Mouse (Mus musculus) lung, embryonic 14.5 days (tissue): ENCODE data around the gene Arhgdia. TPM values are rescaled to one million over a fixed set of nuclear protein-coding genes. Genes with fewer than 3 reads are reported as not detected.

Experiments
- ATAC-seq: fragments of 200-750 bp; cut with Nextera tagmentation; 2 replicates; pipeline ENCODE4 v1.8.0; 2017; ENCODE audit warnings: mild to moderate bottlenecking, moderate TSS enrichment, moderate library complexity; ENCODE audit not compliant: insufficient read depth
- DNase-seq: peaks from one replicate; pipeline ENCODE4 v3.0.0-alpha.2; 2015
- H3K27ac ChIP-seq: fragments of 300-500 bp; sonication (generic); 2 replicates; pipeline ENCODE4 v1.5.1; 2014; ENCODE audit warnings: low read depth, mild to moderate bottlenecking, moderate library complexity
- H3K27me3 ChIP-seq: fragments of 300-500 bp; sonication (generic); 2 replicates; pipeline ENCODE4 v1.6.1; 2014; ENCODE audit warnings: low read length, control low read depth; ENCODE audit not compliant: insufficient read depth
- H3K36me3 ChIP-seq: fragments of 300-500 bp; sonication (generic); 2 replicates; pipeline ENCODE4 v1.6.1; 2014; ENCODE audit warnings: control low read depth; ENCODE audit not compliant: insufficient read depth
- H3K4me1 ChIP-seq: fragments of 300-500 bp; sonication (generic); 2 replicates; pipeline ENCODE4 v1.6.1; 2014; ENCODE audit warnings: antibody characterized with exemption, control low read depth; ENCODE audit not compliant: insufficient read depth
- H3K4me2 ChIP-seq: fragments of 300-500 bp; sonication (generic); 2 replicates; pipeline ENCODE4 v1.6.1; 2014; ENCODE audit warnings: mild to moderate bottlenecking
- H3K4me3 ChIP-seq: fragments of 300-500 bp; sonication (generic); 2 replicates; pipeline ENCODE4 v1.5.1; 2014; ENCODE audit warnings: low read depth, low read length
- H3K9ac ChIP-seq: fragments of 300-500 bp; sonication (generic); 2 replicates; pipeline ENCODE4 v1.6.1; 2014
- H3K9me3 ChIP-seq: fragments of 300-500 bp; sonication (generic); 2 replicates; pipeline ENCODE4 v1.6.1; 2016; ENCODE audit warnings: low read depth, low read length, control low read depth
- CTCF ChIP-seq: IDR thresholded peaks from 2 replicates; pipeline ENCODE4 v1.5.1; 2016; ENCODE audit warnings: antibody characterized with exemption, low read depth
- WGBS: fragments of 180-500 bp; shearing (Covaris S2); extraction: QIAGEN DNeasy Blood & Tissue Kit; methylation state at CpG from one replicate; pipeline ENCODE4 v1.1.7; 2014; 5-methylcytosine and 5-hydroxymethylcytosine counted together
- polyA plus RNA-seq: library from polyadenylated mRNA; unstranded; fragments of >200 nt; fragmentation: Nextera tagmentation; extraction: Ambion mirVana; gene quantifications from 2 replicates; pipeline ENCODE4 v1.2.1, GENCODE M21; 2014

Arhgdia gene
- polyA plus RNA-seq, 1 experiment from 2014 or later, result 734 TPM

GRCm38 (mm10) chr11:120539285-120540014 is 42.0 kb downstream of the Arhgdia start:
- Histone ChIP-seq H3K4me1 (peaks cover 6% of the 10 kb centered on the region), H3K27me3 (no peaks in the 10 kb centered on the region), H3K27ac (peak overlapping the region; percentile 84), H3K4me3 (no peak overlapping the region), H3K36me3 (peaks cover 30% of the 10 kb centered on the region), H3K9ac (peak overlapping the region; percentile 29), H3K9me3 (no peaks in the 10 kb centered on the region), H3K4me2 (peak overlapping the region; percentile 23; the same call in 1 of the 2 replicates)
- peak; percentile 72 for ATAC-seq
- 26% methylated on average over 10 of the region's 10 CpGs for WGBS
- DNase-seq, result peak; percentile 67
- no peak for TF ChIP-seq CTCF

- WGBS, result 41% methylated on average over 8 of the region's 8 CpGs
- H3K9ac ChIP-seq, result 0 out of 2 replicates have a peak overlapping the region, but pooled peaks have one; percentile 13
- H3K4me1 ChIP-seq, result peaks cover 6% of the 10 kb centered on the region
- no peaks in the 10 kb centered on the region for H3K27me3 ChIP-seq
- H3K4me2 ChIP-seq, result no peak overlapping the region
- H3K27ac ChIP-seq, result peak overlapping the region; percentile 60
- ATAC-seq, result no peak; the same call in 1 of the 2 replicates
- H3K9me3 ChIP-seq, result no peaks in the 10 kb centered on the region
- DNase-seq, result no peak
- no peak overlapping the region for H3K4me3 ChIP-seq
- TF ChIP-seq CTCF, result no peak
- peaks cover 24% of the 10 kb centered on the region for H3K36me3 ChIP-seq
Measured at GRCm38 (mm10) chr11:120538955-120539284, 42.5 kb downstream of the Arhgdia start.

GRCm38 (mm10) chr11:120538485-120538884 is 42.9 kb downstream of the Arhgdia start:
- H3K36me3 ChIP-seq, result peaks cover 20% of the 10 kb centered on the region
- no peaks in the 10 kb centered on the region for H3K9me3 ChIP-seq
- H3K4me1 ChIP-seq, result peaks cover 6% of the 10 kb centered on the region
- no peak for TF ChIP-seq CTCF
- ATAC-seq (no peak), DNase-seq (no peak)
- no peak overlapping the region for H3K4me2 ChIP-seq
- H3K9ac ChIP-seq, result 0 out of 2 replicates have a peak overlapping the region, but pooled peaks have one; percentile 13
- 60% methylated on average over 3 of the region's 3 CpGs for WGBS
- H3K27ac ChIP-seq, result peak overlapping the region; percentile 60
- peaks cover 2% of the 10 kb centered on the region; the same call in 1 of the 2 replicates for H3K27me3 ChIP-seq
- H3K4me3 ChIP-seq, result no peak overlapping the region

- no peak for TF ChIP-seq CTCF
- Histone ChIP-seq H3K4me1 (peaks cover 6% of the 10 kb centered on the region), H3K4me2 (no peak overlapping the region), H3K36me3 (no peaks in the 10 kb centered on the region), H3K27me3 (peaks cover 29% of the 10 kb centered on the region), H3K9me3 (no peaks in the 10 kb centered on the region), H3K4me3 (no peak overlapping the region), H3K9ac (no peak overlapping the region), H3K27ac (no peak overlapping the region)
- ATAC-seq (no peak), DNase-seq (no peak)
- WGBS, result 65% methylated on average over 3 of the region's 3 CpGs
Measured at GRCm38 (mm10) chr11:120535804-120536203, 45.6 kb downstream of the Arhgdia start.

GRCm38 (mm10) chr11:120535145-120535544 is 46.3 kb downstream of the Arhgdia start:
- H3K27ac ChIP-seq, result no peak overlapping the region
- H3K4me1 ChIP-seq, result peaks cover 6% of the 10 kb centered on the region
- 65% methylated on average over 3 of the region's 3 CpGs for WGBS
- H3K27me3 ChIP-seq, result peaks cover 35% of the 10 kb centered on the region
- TF ChIP-seq CTCF, result no peak
- H3K4me2 ChIP-seq, result no peak overlapping the region
- no peaks in the 10 kb centered on the region for H3K9me3 ChIP-seq
- no peaks in the 10 kb centered on the region for H3K36me3 ChIP-seq
- ATAC-seq, result no peak
- H3K4me3 ChIP-seq, result no peak overlapping the region
- H3K9ac ChIP-seq, result no peak overlapping the region
- DNase-seq, result no peak

GRCm38 (mm10) chr11:120534093-120534492 is 47.3 kb downstream of the Arhgdia start:
- Histone ChIP-seq H3K27me3 (peaks cover 46% of the 10 kb centered on the region), H3K4me1 (peaks cover 6% of the 10 kb centered on the region), H3K9me3 (no peaks in the 10 kb centered on the region), H3K4me3 (no peak overlapping the region), H3K36me3 (no peaks in the 10 kb centered on the region), H3K27ac (no peak overlapping the region), H3K9ac (no peak overlapping the region), H3K4me2 (no peak overlapping the region)
- no peak for TF ChIP-seq CTCF
- WGBS, result 79% methylated on average over 8 of the region's 8 CpGs
- ATAC-seq, result no peak
- no peak for DNase-seq

- Histone ChIP-seq H3K9ac (peak overlapping the region; percentile 51; the same call in 1 of the 2 replicates), H3K27ac (no peak overlapping the region), H3K9me3 (no peaks in the 10 kb centered on the region), H3K4me1 (no peaks in the 10 kb centered on the region), H3K27me3 (peaks cover 54% of the 10 kb centered on the region), H3K36me3 (no peaks in the 10 kb centered on the region), H3K4me2 (no peak overlapping the region), H3K4me3 (no peak overlapping the region)
- WGBS, result 20% methylated on average over 9 of the region's 9 CpGs
- ATAC-seq (no peak), DNase-seq (no peak)
- no peak for TF ChIP-seq CTCF
Measured at GRCm38 (mm10) chr11:120531646-120532045, 49.8 kb downstream of the Arhgdia start.
